Mouse (Mus musculus) embryonic facial prominence, embryonic 15.5 days (tissue): ENCODE results near the gene Plau. TPM values are rescaled to one million over a fixed set of nuclear protein-coding genes. Genes with fewer than 3 reads are reported as not detected.

Experiments used
- ATAC-seq: fragments of 200-750 bp; cut with Nextera tagmentation; 2 replicates; pipeline ENCODE4 v1.8.0; 2017; ENCODE audit warnings: low read depth, moderate TSS enrichment; ENCODE audit not compliant: insufficient number of reproducible peaks, low FRiP score, low TSS enrichment
- H3K27ac ChIP-seq: fragments of 300-500 bp; sonication (generic); replicated peaks from 2 replicates; pipeline ENCODE4 v1.5.1; 2015; ENCODE audit warnings: mild to moderate bottlenecking, inconsistent platforms
- H3K27me3 ChIP-seq: fragments of 300-500 bp; sonication (generic); 2 replicates; pipeline ENCODE4 v1.6.1; 2015; ENCODE audit warnings: inconsistent platforms
- H3K36me3 ChIP-seq: fragments of 300-500 bp; sonication (generic); 2 replicates; pipeline ENCODE4 v1.6.1; 2015; ENCODE audit warnings: mild to moderate bottlenecking, inconsistent platforms
- H3K4me1 ChIP-seq: fragments of 300-500 bp; sonication (generic); 2 replicates; pipeline ENCODE4 v1.6.1; 2015; ENCODE audit warnings: inconsistent platforms
- H3K4me2 ChIP-seq: fragments of 300-500 bp; sonication (generic); replicated peaks from 2 replicates; pipeline ENCODE4 v1.6.1; 2015; ENCODE audit warnings: mild to moderate bottlenecking, inconsistent platforms
- H3K4me3 ChIP-seq: fragments of 300-500 bp; sonication (generic); replicated peaks from 2 replicates; pipeline ENCODE4 v1.5.1; 2015; ENCODE audit warnings: mild to moderate bottlenecking, inconsistent platforms
- H3K9ac ChIP-seq: fragments of 300-500 bp; sonication (generic); 2 replicates; pipeline ENCODE4 v1.6.1; 2015; ENCODE audit warnings: inconsistent platforms
- H3K9me3 ChIP-seq: fragments of 300-500 bp; sonication (generic); replicated peaks from 2 replicates; pipeline ENCODE4 v1.6.1; 2016; ENCODE audit warnings: inconsistent platforms
- WGBS: fragments of 180-500 bp; shearing (Covaris S2); methylation state at CpG from one replicate; pipeline ENCODE4 v1.1.7; 2015; 5-methylcytosine and 5-hydroxymethylcytosine counted together
- polyA plus RNA-seq: library from polyadenylated mRNA; unstranded; fragments of >200 nt; fragmentation: Nextera tagmentation; extraction: Ambion mirVana; gene quantifications from 2 replicates; pipeline ENCODE4 v1.2.1, GENCODE M21; 2015

Plau gene
- polyA plus RNA-seq, result 4.5 TPM in 2 replicates

DNA sequence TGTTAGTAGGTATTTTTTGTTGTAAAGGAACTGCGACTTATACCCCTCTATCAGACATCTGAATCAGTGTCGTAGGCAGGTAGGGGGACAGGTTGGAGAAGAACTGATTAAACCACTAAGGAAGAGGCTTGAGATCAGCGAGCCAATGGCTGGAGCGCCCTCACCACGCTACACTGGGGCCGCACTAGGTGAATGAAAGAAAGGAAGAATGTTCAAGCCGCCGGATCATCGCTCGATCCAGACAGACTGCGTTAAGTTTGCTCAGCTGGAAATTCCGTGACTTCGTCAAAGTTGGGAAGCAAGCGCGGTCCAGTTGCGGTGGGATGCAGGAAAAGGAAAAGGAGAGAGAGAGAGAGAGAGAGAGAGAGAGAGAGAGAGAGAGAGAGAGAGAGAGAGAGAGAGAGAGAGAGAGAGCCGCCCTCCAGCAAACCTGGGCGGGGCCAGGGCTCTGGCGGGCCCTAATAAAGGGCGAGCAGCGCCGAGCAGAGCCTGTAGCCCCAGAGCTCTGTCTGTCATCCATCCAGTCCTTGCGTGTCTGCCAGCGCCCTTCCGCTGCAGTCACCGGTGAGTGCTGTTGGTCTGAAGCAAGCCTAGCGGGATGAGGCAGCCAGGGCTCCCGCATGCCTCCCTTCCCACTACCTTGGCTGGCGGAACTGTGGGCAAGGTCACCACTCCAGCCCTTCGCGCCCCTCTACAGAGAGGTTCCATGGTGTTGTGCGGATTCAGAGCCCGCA is at the start of gene Plau:
TSS of gene Plau (plus strand) at position 490 of the 734 bp plus-strand sequence.
- peak within 1 kb of the TSS; percentile 42 for H3K9ac ChIP-seq
- H3K27ac ChIP-seq, result peak within 1 kb of the TSS; percentile 35; the same call in 1 of the 2 replicates
- no peaks in the 10 kb centered on the region for H3K36me3 ChIP-seq
- H3K4me3 ChIP-seq, result peak within 1 kb of the TSS; percentile 49
- H3K27me3 ChIP-seq, result no peaks in the 10 kb centered on the region
- H3K4me2 ChIP-seq, result peak within 1 kb of the TSS; percentile 89
- peak; percentile 87 for ATAC-seq
- no peaks in the 10 kb centered on the region for H3K9me3 ChIP-seq
- WGBS, result under 1% methylated on average over 28 of the region's 33 CpGs
- H3K4me1 ChIP-seq, result peaks cover 12% of the 10 kb centered on the region

DNA sequence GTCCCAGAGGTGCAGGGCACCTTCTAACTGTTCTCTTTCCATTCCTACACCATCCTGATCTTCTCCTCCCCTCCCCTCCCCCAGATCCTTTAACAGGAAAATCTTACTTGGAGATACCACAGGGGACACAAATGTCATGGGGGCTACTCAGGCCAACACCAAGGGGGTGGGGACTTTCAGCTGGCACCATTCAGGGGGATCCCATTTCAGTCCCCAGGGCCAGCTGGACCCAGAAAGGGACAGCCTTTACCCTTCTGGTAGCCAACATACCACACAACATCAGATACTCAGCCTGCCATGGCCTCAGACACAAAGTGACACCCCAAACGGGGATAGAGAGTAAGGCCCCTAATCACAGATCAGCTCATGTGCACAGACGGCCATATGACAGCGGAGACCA is 48.3 kb upstream of the Plau start:
- H3K4me1 ChIP-seq, result peaks cover 47% of the 10 kb centered on the region
- H3K9me3 ChIP-seq, result no peaks in the 10 kb centered on the region
- H3K27ac ChIP-seq, result no peak overlapping the region
- no peak overlapping the region for H3K4me2 ChIP-seq
- H3K36me3 ChIP-seq, result peaks cover 75% of the 10 kb centered on the region
- no peak for ATAC-seq
- WGBS, result 73% methylated on average over 3 of the region's 3 CpGs
- H3K27me3 ChIP-seq, result no peaks in the 10 kb centered on the region
- H3K4me3 ChIP-seq, result no peak overlapping the region
- no peak overlapping the region for H3K9ac ChIP-seq

DNA sequence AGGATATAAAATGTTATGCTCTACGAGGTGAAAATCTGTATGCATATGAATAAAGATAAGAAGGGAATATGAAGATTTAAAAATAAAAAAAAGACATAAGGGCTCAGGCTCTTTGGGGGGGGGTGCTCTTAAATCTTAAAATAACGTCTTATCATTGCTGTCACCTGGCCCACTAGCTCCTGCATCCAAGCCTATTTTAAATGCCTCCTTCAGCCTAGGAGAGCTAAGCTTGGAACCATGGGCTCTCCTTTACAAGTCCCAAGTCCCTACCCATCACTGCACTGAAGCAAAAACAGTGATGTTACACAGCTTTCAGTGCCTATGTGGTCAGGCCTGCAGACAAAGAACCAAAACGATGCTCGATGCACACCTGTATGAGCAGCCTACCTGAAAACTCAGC is 46.9 kb upstream of the Plau start:
- H3K4me2 ChIP-seq, result no peak overlapping the region
- no peak overlapping the region for H3K9ac ChIP-seq
- H3K4me3 ChIP-seq, result no peak overlapping the region
- ATAC-seq, result no peak
- H3K36me3 ChIP-seq, result peaks cover 63% of the 10 kb centered on the region
- H3K4me1 ChIP-seq, result peaks cover 51% of the 10 kb centered on the region
- no peaks in the 10 kb centered on the region for H3K27me3 ChIP-seq
- no peaks in the 10 kb centered on the region for H3K9me3 ChIP-seq
- WGBS, result 94% methylated on average over 4 of the region's 4 CpGs
- no peak overlapping the region for H3K27ac ChIP-seq

DNA sequence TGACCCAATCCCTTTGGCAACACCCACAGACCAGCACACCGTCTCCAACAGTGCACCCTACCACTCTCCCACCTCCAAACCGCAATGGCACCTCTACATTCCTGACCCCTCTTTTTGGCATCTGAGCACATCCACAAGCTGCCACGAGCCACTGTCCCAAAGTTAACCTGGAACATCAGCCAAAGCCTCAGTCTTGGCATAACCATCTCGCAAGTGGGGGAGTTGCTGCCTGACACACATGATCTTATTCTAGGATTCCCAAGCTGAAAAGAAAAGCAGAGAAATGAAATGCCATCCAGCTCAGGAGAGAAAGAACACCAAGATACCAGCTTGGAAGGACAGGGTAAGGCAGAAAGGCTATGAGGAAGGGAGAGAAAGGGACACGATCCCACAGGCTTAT is 46.0 kb upstream of the Plau start:
- Histone ChIP-seq H3K4me2 (no peak overlapping the region), H3K27ac (no peak overlapping the region), H3K27me3 (no peaks in the 10 kb centered on the region), H3K4me3 (no peak overlapping the region), H3K9ac (no peak overlapping the region), H3K36me3 (peaks cover 55% of the 10 kb centered on the region), H3K4me1 (peaks cover 54% of the 10 kb centered on the region), H3K9me3 (no peaks in the 10 kb centered on the region)
- ATAC-seq, result no peak
- WGBS, result 95% methylated on average over 5 of the region's 5 CpGs

DNA sequence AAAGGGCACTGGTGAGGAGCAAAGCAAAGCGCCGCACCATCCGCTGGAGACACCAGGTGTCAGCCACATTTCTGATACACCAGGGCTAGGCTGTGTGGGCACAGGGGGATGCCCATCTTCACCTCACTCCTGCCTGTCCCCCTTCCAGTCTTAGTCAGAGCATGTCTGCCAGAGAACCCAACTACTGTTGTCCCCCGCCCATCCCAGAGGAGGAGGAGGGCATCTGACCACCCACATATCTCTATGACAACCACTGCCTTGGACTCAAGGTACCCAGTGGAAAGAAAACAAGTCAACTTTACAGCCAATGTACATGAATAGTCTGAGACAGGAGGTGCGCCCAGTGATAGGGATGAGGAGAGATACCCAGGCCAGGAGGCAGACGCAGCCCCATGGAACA is 45.5 kb upstream of the Plau start:
- Histone ChIP-seq H3K9ac (no peak overlapping the region), H3K4me1 (peaks cover 54% of the 10 kb centered on the region), H3K4me2 (no peak overlapping the region), H3K36me3 (peaks cover 50% of the 10 kb centered on the region), H3K27me3 (no peaks in the 10 kb centered on the region), H3K4me3 (no peak overlapping the region), H3K27ac (no peak overlapping the region), H3K9me3 (no peaks in the 10 kb centered on the region)
- 92% methylated on average over 6 of the region's 6 CpGs for WGBS
- ATAC-seq, result no peak

DNA sequence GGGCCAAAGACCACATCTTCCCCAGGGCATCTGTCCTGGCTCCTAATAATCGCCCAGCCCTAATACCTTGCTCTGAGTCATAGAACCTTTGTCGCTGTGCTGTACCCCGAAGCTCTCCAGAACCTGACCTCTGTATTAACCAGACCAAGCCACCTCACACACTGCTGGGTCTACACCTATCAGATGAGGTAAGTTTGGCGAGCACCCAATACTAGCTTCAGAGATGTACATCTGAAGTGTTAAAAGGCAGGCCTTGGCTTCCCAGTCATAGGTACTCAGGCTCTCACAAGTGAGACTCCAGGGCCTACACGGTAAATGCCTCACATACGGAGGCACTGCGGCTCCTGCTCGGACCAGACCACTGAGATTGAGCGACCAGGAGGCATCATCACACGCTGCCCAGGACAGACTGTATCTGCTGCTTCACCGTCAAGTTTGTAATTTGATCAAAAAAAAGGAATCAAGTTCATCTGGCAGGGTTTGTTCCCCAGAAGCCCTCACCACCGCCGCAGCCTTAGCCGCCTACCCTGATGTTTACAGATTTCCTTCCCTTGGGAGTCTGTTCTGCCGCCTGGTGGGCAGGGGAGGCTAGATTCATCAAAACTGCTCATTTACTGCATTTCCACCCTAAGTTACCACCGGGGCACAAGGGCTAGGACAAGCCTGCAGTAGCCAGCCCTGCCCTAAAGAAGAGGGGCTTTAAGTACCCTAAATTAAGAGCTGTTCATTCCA is 44.8 kb upstream of the Plau start:
- H3K4me2 ChIP-seq, result no peak overlapping the region
- H3K4me3 ChIP-seq, result 0 out of 2 replicates have a peak overlapping the region, but pooled peaks have one; percentile 87
- peaks cover 48% of the 10 kb centered on the region for H3K4me1 ChIP-seq
- ATAC-seq, result no peak
- H3K9ac ChIP-seq, result no peak overlapping the region
- H3K27ac ChIP-seq, result no peak overlapping the region
- no peaks in the 10 kb centered on the region for H3K27me3 ChIP-seq
- peaks cover 45% of the 10 kb centered on the region for H3K36me3 ChIP-seq
- no peaks in the 10 kb centered on the region for H3K9me3 ChIP-seq
- WGBS, result 65% methylated on average over 16 of the region's 16 CpGs

DNA sequence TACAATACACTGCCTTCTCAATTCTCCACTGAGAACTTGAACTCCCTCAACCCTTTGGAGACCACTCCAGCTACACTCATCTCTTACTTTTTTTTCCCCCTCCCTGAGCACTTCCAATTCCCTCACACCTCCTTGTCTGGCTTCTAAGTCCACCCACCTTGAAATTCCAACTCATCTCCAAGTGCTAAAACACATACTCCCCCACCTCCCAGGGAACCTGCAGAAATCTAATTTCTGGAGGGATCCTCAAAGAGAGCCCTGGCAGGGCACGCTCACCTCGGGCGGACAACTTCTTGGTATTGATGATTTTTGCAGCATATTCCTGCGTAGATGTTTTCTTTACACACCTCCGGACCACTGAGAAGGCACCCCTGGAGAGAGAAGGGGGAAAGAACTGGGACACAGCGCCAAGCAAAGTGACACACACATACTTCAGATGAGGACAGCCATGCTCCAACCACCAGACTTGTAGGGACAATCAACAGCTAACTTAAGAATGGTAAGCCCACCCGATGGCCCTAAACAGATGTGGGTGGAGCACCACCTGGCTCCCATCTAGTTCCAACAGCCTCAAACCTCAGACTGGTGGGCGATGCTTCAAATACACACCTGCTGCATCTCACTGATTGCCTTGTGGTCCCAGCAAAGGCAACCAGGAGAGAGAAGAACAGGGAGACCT is 44.1 kb upstream of the Plau start:
- Histone ChIP-seq H3K4me2 (peak overlapping the region; percentile 89), H3K9ac (peak overlapping the region; percentile 64; the same call in 1 of the 2 replicates), H3K9me3 (no peaks in the 10 kb centered on the region), H3K4me1 (peaks cover 42% of the 10 kb centered on the region), H3K27ac (no peak overlapping the region), H3K36me3 (peaks cover 38% of the 10 kb centered on the region), H3K27me3 (no peaks in the 10 kb centered on the region), H3K4me3 (peak overlapping the region; percentile 87)
- WGBS, result 66% methylated on average over 8 of the region's 8 CpGs
- no peak for ATAC-seq

DNA sequence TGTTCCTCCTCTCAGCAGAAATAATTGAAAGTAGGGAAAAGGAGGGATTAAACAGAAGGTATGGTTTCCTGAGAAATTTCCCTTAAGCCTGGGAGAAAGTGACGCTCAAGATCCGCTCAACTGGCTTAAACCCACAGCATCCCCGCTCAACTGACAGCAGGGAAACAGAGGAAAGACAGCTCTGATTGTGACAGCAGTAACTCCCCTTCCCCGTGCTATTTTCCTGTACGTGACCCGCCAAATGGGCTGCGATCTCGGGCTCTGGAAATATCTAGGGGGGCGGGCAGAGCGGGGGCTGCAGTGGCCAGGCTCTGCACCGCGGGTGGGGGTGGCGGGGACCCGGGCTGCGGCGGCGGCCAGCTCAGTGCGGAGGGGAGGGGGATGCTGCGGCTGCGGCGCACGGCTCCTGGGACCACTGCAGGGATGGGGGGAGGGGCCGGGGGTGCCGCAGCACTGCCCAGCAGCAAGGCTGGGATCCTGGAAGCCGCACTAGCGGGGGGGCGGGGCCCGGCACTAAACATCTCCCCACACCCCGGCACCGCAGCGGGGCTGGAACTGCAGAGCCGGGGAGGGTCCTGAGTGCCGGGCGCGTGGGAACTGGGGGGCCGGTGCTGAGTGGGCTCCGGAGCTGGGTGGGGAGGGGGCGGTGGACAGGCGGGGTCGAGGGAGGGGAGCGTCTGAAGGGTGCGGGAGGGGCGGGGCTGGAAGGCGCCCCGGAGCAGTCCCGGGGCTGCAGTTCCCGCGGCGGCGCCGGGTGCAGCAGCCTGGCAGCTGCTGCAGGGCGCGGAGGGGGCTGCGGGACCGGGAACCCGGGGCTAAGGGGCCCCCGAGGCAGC is 43.3 kb upstream of the Plau start:
- H3K27me3 ChIP-seq, result no peaks in the 10 kb centered on the region
- peaks cover 41% of the 10 kb centered on the region for H3K4me1 ChIP-seq
- H3K9ac ChIP-seq, result peak overlapping the region; percentile 64
- peaks cover 34% of the 10 kb centered on the region for H3K36me3 ChIP-seq
- H3K4me3 ChIP-seq, result peak overlapping the region; percentile 87
- H3K27ac ChIP-seq, result peak overlapping the region; percentile 79; the same call in 1 of the 2 replicates
- ATAC-seq, result peak; percentile 48
- WGBS, result 1% methylated on average over 39 of the region's 57 CpGs
- no peaks in the 10 kb centered on the region for H3K9me3 ChIP-seq
- peak overlapping the region; percentile 89 for H3K4me2 ChIP-seq

DNA sequence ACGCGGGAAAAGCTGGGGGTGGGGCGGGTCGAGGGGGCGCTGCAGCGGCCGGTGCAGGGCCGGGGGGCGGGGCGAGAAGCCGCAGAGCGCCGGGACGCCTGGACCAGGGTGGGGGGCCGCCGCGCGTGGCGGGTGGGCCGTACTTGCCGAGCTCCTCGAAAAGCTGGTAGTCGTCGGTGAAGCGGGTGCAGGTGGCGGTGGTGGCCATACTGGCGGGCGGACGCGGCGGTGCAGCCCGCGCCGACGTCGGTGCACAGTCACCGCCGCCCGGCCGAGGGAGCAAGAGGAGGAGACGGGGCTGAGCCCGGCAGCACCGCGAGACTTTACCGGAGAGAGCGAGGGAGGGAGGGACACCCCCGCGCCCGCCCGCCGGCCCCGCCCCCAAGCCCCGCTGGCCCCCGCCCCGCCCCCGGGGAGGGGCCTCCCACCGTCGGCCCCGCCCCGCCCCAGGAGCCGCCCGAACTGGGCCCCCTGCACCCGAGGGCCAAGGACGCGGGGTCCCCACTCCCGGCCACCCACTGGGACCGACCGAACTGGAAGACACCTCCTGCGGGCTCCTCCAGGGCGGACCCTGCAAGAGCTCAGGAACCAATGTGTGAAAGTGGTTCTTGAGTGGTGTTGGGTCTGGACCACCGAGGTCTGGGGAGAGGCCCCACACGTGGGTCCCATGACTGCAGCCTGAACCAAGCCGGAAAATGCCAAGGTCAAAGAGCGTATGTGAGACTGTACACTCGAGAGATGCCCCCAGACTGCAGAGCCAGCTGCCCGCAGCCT is 42.5 kb upstream of the Plau start, which contains the start of gene Camk2g:
TSS of gene Camk2g (minus strand) at position 331 of the 774 bp plus-strand sequence.
- WGBS, result under 1% methylated on average over 59 of the region's 76 CpGs

DNA sequence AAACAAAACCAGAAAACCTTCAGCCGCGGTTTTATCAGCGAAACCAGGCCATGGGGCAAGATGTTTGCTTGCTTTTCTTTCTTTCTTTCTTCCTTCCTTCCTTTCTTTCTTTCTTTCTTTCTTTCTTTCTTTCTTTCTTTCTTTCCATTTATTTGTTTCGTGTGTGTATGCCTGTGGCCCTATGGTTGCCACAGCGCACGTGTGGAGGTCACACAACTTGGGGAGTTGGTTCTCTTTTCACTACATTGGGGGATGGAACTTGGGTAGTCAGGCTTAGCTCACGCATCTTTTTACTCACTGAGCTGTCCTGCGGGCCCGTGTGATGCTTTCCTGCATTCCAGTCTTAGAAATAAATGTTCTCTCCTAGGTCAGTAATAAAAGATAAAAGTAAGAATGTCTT is 41.9 kb upstream of the Plau start:
- Histone ChIP-seq H3K36me3 (peaks cover 20% of the 10 kb centered on the region), H3K9me3 (no peaks in the 10 kb centered on the region), H3K4me2 (peak overlapping the region; percentile 89), H3K4me1 (peaks cover 41% of the 10 kb centered on the region), H3K9ac (peak overlapping the region; percentile 64), H3K4me3 (peak overlapping the region; percentile 87), H3K27me3 (no peaks in the 10 kb centered on the region), H3K27ac (peak overlapping the region; percentile 77; the same call in 1 of the 2 replicates)
- ATAC-seq, result no peak
- WGBS, result 7% methylated on average over 9 of the region's 9 CpGs

More for the DNA sequence above, 42.5 kb upstream of the Plau start, which contains the start of gene Camk2g:
- Histone ChIP-seq H3K4me2 (peak within 1 kb of the TSS; percentile 89), H3K36me3 (peaks cover 26% of the 10 kb centered on the region), H3K4me1 (peaks cover 41% of the 10 kb centered on the region), H3K27ac (peak within 1 kb of the TSS; percentile 79), H3K27me3 (no peaks in the 10 kb centered on the region), H3K9ac (peak within 1 kb of the TSS; percentile 64), H3K4me3 (peak within 1 kb of the TSS; percentile 87), H3K9me3 (no peaks in the 10 kb centered on the region)
- ATAC-seq, result peak; percentile 90
